In the genomic region with DNA sequence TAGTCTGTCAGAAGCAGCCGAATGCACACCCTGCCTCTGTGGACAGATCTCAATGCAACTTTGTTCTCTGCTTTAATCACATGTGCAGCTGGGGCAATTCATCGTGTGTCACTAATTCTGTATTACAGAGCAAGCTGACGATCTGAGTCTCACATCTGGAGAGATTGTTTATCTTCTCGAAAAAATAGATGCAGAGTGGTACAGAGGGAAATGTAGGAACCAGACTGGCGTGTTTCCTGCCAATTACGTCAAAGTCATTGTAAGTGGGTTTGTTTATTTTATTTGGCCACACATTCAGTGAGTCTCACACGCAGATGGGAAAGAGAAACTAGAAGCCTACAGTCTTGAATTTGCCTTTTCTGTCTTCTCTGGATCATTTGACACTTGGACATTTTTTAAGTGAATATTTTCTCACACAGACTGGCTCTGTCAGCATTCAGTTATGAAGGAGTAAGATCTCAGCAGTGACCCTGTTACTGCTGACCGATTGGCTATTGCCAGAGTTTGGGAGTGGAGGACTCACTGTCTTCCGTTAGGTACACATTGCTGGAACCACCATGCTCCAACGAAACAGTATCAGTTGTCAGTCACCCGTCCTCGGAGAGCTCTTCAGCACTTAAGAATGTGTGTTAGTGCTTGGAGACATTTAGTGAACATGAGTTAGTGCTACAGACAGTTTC, we compare ENCODE assay signal across 9 mouse cellular contexts. TPM values are rescaled to one million over a fixed set of nuclear protein-coding genes. Genes with fewer than 3 reads are reported as not detected.
DNase-seq lines count a peak whose midpoint lies in the region; TF ChIP-seq lines count a peak whose summit lies in the region.
"Had no signal": no experiment of that assay in that cellular context is flagged by ENCODE, and none has a peak within 500 bp of the region (broad histone marks: within the 10 kb centered on the region; RNA-seq: fewer than 3 reads in every experiment).

No protein-coding gene starts in this region.

- H3K36me3 ChIP-seq in heart, embryonic 10.5 days, result peaks cover 20% of the 10 kb centered on the region
- no peaks in the 10 kb centered on the region for H3K36me3 ChIP-seq in thymus, adult 2 months (ENCODE audit: control insufficient read depth, insufficient read depth, low read length)

- no peak for TF ChIP-seq CTCF in thymus, adult 2 months (IDR thresholded peaks at IDR 0.05; ENCODE audit: borderline replicate concordance, control insufficient read depth, extremely low read depth, insufficient read depth, low read length, poor library complexity)

- peak; percentile 64 to 66 for DNase-seq in heart, adult 18-20 months
- DNase-seq in heart, embryonic 10.5 days (ENCODE audit: low spot score), result no peak
- DNase-seq in adipocyte (ENCODE audit: low spot score), result peak; percentile 66
- peak; percentile 49 to 55 for DNase-seq in heart, postnatal 10 days
- peak; percentile 63 for DNase-seq in lung, postnatal 14 days
- DNase-seq in thymus, postnatal 4 days, result no peak
- DNase-seq in thymus, adult 2 months, result no peak
- no peak for DNase-seq in adrenal gland, adult 2 months

- no peak overlapping the region for H3K4me3 ChIP-seq in heart, embryonic 10.5 days
- no peak overlapping the region for H3K4me3 ChIP-seq in thymus, adult 2 months (ENCODE audit: control insufficient read depth, insufficient read depth, low read length)
- H3K4me3 ChIP-seq: neural tube, embryonic 12.5 days had no signal

- intact Hi-C loops in heart, postnatal 10 days (cut with DNase I), result no loop called here

- H3K27ac ChIP-seq in heart, embryonic 10.5 days, result no peak overlapping the region
- H3K27ac ChIP-seq in thymus, adult 2 months (ENCODE audit: control insufficient read depth, insufficient read depth, low read length), result no peak overlapping the region
- H3K27ac ChIP-seq: neural tube, embryonic 12.5 days had no signal

- H3K4me1 ChIP-seq in heart, embryonic 10.5 days, result 0 out of 2 replicates have a peak, but pooled peaks cover 7% of the 10 kb centered on the region
- peaks cover 4% of the 10 kb centered on the region; the same call in 1 of the 2 replicates for H3K4me1 ChIP-seq in thymus, adult 2 months (replicated peaks; ENCODE audit: control insufficient read depth, insufficient read depth, low read length)

- 65% methylated on average over 12 of the region's 12 CpGs for WGBS in heart, embryonic 10.5 days
- 52% methylated on average over 12 of the region's 12 CpGs for WGBS in thymus, adult 2 months

- no peak for TF ChIP-seq POLR2A in thymus, adult 2 months (IDR thresholded peaks at IDR 0.05; ENCODE audit: control insufficient read depth, extremely low read depth, insufficient read depth, low read length, poor library complexity)

- no peaks in the 10 kb centered on the region for H3K9me3 ChIP-seq in heart, embryonic 10.5 days

- no peaks in the 10 kb centered on the region for H3K27me3 ChIP-seq in heart, embryonic 10.5 days (ENCODE audit: insufficient read depth, poor library complexity, severe bottlenecking)
- no peaks in the 10 kb centered on the region for H3K27me3 ChIP-seq in thymus, adult 2 months (ENCODE audit: control insufficient read depth, insufficient read depth, low read length)
- H3K27me3 ChIP-seq: neural tube, embryonic 12.5 days had no signal

RNA-seq across cellular contexts. Expression of gene Rps3a1, which starts 27.7 kb away (rescaled TPM):
- total RNA-seq in heart, adult 18-20 months (2021), result 100 to 1,000 TPM; 535 to 579 TPM
- polyA plus RNA-seq in heart, embryonic 10.5 days (2016; fragmentation: Nextera tagmentation; extraction: Ambion mirVana), result 903 and 1,025 TPM in 2 replicates
- total RNA-seq in heart, postnatal 10 days (2021), result 100 to 1,000 TPM; 617 to 667 TPM
- polyA plus RNA-seq in thymus, adult 2 months (2012; rRNA removed), result 338 and 396 TPM in 2 replicates
- 100 to 1,000 TPM; 728 to 830 TPM for total RNA-seq in adrenal gland, adult 2 months (2021)
- 12.6 and 17.1 TPM in 2 replicates for polyA plus RNA-seq in adrenal gland, adult 2 months (2012; rRNA removed)

Comparison
In these comparisons a context has a peak if more than half of its experiments do, and no peak if none do; other contexts are left out.
1. DNase-seq: peak in heart, adult 18-20 months (2 of 2), adipocyte (single experiment), heart, postnatal 10 days (2 of 2) and lung, postnatal 14 days (single experiment); none in heart, embryonic 10.5 days (single experiment), thymus, postnatal 4 days (single experiment), thymus, adult 2 months (single experiment) and adrenal gland, adult 2 months (single experiment).